In the genomic region with DNA sequence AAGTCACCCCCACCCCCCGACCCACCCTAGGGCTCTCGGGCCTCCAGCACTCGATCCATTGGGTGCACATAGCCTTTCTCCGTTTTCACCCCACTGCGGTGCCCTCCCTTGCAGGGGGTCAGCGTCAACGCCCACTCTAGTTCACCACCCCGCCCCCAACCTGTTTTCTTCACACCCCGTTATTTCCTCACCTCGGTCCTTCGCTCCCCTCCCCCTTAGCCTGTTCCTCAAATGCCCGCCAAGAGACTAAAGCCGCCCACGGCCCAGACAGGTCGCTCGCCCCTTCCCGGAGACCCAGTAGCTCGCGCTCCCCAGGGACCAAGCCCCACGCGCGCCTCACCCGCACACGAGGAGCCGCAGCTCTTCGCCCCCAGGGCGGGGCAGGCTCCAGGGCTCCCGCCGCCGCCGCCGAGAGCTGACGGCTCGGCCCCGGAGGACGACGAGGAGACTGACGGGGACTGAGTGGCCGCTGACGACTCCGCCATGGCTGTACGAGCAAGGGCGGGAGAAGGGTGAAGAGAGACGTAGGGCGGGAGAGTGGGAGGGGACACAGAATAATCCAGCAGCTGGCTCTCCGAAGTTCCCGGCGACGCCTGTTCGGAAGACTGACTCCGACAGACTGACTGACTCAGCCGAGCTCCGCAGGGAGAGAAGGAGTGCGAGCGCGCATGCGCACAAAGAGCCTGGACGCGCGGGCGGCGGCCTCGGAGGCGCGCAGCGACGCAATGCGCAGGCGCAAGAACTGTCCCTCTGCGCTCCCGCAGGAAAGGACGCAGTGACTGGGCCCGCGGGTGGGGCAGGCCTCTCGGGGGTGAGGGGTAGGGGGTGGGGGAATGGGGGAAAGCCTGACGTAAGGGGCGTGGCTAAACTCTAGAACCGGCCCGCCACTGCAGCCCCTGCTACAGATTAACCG, we compare ENCODE assay signal across 8 mouse cellular contexts. TPM values are rescaled to one million over a fixed set of nuclear protein-coding genes. Genes with fewer than 3 reads are reported as not detected.
DNase-seq lines count a peak whose midpoint lies in the region; ATAC-seq lines count a peak whose summit lies in the region.

A gene (minus strand): TSS at position 683 of the 913 bp plus-strand sequence.

- peak within 1 kb of the TSS; percentile 100 for H3K27ac ChIP-seq in hindbrain, embryonic 12.5 days

- ATAC-seq in hindbrain, embryonic 12.5 days (ENCODE audit: low FRiP score) = peak; percentile 95

- no peaks in the 10 kb centered on the region for H3K36me3 ChIP-seq in hindbrain, embryonic 12.5 days

- H3K9me3 ChIP-seq in hindbrain, embryonic 12.5 days (replicated peaks) = no peaks in the 10 kb centered on the region

- H3K4me1 ChIP-seq in hindbrain, embryonic 12.5 days = peaks cover 10% of the 10 kb centered on the region

- peak within 1 kb of the TSS; percentile 99 for H3K9ac ChIP-seq in hindbrain, embryonic 12.5 days

- H3K4me3 ChIP-seq in hindbrain, embryonic 12.5 days = peak within 1 kb of the TSS; percentile 99

- H3K27me3 ChIP-seq in hindbrain, embryonic 12.5 days = no peaks in the 10 kb centered on the region

- H3K4me2 ChIP-seq in hindbrain, embryonic 12.5 days (replicated peaks) = peak within 1 kb of the TSS; percentile 61

- peak; percentile 98 for DNase-seq in Muller cell, postnatal 12 days (ENCODE audit: inconsistent ontology term)
- peak; percentile 98 for DNase-seq in cerebellum, adult 9-11 months
- peak; percentile 94 to 97 for DNase-seq in frontal cortex, postnatal 10 days (ENCODE audit: low spot score in 2 of 2)
- DNase-seq in layer of hippocampus, postnatal 14 days (ENCODE audit: low spot score in 2 of 2) = peak; percentile 95 to 97
- peak; percentile 98 for DNase-seq in lung, postnatal 14 days
- peak; percentile 96 for DNase-seq in retina, adult 2 months (ENCODE audit: low read depth, low spot score)
- peak; percentile 95 to 98 for DNase-seq in thymus, postnatal 36 days

- under 1% methylated on average over 77 of the region's 80 CpGs for WGBS in hindbrain, embryonic 12.5 days

RNA-seq across cellular contexts. Expression of the gene that starts here (rescaled TPM):
- polyA plus RNA-seq in hindbrain, embryonic 12.5 days (2016; fragmentation: Nextera tagmentation; extraction: Ambion mirVana) = 380 and 385 TPM in 2 replicates
- 100 to 1,000 TPM; 850 to 871 TPM for total RNA-seq in layer of hippocampus, postnatal 14 days (2021)

Comparison
In these comparisons a context has a peak if more than half of its experiments do, and no peak if none do; other contexts are left out.
1. Peak in every context shown above with its lines: DNase-seq, ATAC-seq, H3K4me3 ChIP-seq and H3K27ac ChIP-seq.